Mouse (Mus musculus) 3T3-L1 (cell line): ENCODE results near the gene Capn12.
A peak's percentile ranks its signal among the peaks of the same experiment; 100 is the strongest.
"Not testable (repeated sequence)": the region's sequence is repeated elsewhere in the genome, so short reads cannot be mapped to it uniquely, and the experiment has no call there.

Experiments
- DNase-seq: peaks from one replicate; pipeline ENCODE4 v3.0.0-alpha.2; 2015; ENCODE audit warnings: low read depth, low spot score

The Capn12 gene

DNA sequence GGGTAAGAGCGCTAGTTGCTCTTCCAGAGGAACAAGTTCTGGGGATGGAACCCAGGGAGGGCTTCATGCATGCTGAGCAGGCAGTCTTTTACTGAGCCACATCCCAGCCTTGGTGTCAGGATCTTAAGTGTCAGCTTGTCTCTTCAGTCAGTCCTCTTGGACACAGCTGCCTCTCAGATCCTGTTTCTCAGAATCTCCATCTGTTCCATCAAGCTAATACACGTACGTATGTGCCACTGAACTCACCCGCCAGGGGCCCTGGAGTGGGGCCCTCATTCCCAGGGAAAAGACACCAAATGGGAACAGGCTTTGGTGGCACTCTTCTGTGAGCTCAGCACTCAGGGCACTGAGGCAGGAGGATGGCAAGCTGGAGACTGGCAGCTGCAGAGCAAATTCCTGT is 3.4 kb upstream of the Capn12 start:
- DNase-seq = no peak

DNA sequence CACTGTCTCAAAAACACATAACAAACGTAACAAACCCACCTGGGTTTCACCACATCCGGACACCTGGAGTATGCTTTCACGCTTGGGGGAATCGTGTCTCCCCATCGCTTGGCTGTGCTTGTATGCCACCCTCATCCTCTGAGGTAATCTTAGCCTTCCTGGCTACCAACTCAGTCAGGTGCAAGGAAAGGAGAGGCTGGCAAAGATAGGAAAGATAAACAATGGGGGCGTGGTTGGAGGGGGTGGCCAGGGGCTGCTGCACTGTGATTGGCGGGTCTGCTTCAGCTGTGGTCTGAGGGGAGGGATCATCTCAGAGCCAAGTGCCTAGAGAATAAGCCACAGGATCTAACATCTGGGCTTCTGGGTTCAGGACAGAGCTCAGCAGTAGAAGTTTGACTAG is 1.6 kb upstream of the Capn12 start:
- DNase-seq = no peak

DNA sequence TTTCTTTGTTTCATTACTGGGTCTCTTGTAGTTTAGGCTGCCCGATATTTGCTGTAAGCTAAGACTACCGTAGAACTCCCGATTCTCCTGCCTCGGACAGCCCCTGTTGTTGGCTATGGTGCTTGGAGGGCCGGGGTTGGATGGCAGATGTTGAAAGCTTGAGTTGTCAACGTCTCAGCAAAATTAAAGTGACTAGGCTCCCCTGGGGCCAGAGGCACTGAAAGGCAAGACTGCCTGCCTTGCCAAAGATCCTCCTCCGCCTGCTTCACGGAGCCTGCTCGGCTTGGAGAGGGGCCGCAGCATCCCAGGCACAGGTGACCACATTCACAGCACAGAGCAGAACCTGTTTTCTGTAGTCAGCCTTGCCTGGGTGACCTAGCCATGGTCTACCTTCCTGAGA is 668 bp upstream of the Capn12 start:
- DNase-seq = no peak

DNA sequence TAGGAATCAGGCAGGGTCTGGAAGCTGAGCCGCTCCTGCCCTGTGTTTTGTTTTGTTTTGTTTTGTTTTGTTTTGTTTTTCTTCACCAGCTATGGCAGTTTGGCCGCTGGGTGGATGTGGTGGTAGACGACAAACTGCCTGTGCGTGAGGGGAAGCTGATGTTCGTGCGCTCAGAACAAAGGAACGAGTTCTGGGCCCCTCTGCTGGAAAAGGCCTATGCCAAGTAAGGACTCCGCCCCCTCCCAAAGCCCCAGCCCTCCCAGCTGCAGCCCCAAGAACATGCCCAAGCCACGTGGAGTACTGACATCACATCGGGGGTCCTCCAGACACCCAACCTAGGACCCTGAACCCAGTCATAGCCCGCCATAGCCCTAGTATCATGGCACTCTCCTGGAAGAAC is 1.8 kb downstream of the Capn12 start:
- DNase-seq = no peak

DNA sequence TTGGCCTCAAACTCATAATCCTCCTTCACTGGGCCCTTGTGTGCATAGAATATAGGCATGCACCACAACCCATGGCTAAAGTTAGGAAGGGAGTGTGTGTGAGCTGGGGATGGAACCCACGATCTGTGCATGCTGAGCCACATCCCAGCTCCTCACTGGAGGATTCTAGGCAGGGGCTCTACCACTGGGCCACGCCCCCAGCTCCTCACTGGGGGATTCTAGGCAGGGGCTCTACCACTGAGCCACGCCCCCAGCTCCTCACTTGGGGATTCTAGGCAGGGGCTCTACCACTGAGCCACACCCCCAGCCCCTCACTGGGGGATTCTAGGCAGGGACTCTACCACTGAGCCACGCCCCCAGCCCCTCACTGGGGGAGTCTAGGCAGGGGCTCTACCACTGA is 2.5 kb downstream of the Capn12 start:
- DNase-seq = not testable (repeated sequence)

DNA sequence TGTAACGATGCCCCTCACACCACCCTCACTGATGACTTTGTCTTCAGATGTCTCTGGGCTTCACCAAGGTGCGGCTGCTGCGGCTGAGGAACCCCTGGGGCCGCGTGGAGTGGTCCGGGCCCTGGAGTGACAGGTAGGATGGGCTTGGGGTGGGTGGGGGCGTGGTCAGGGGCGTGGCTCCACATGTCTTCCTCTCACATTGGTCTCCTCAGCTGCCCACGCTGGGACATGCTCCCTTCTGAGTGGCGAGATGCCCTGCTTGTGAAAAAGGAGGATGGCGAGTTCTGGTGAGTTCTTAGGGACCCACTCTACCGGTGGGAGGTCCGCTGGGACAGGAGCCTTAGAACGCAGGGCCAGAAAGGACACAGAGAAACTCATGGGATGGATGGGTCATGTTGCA is 5.3 kb downstream of the Capn12 start:
- no peak for DNase-seq

DNA sequence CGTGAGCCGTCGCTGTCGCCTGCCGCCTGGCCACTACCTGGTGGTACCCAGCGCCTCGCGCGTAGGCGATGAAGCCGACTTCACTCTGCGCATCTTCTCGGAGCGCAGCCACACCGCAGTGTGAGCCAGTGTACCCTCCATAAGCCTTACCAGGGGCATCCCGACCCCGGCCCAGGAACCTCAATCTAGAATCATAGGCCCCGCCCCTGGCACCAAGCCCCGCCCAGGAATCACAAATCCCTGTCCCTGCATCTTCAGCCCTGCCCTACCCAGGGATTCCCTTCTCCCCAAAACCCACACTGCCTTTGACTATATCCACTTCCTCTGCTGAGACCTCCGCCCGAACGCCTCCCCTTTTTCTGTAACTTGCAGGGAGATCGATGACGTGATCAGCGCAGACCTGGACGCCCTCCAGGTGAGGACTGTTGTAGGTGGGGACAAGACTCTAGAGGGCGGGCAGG is 7.5 kb downstream of the Capn12 start:
- no peak for DNase-seq

DNA sequence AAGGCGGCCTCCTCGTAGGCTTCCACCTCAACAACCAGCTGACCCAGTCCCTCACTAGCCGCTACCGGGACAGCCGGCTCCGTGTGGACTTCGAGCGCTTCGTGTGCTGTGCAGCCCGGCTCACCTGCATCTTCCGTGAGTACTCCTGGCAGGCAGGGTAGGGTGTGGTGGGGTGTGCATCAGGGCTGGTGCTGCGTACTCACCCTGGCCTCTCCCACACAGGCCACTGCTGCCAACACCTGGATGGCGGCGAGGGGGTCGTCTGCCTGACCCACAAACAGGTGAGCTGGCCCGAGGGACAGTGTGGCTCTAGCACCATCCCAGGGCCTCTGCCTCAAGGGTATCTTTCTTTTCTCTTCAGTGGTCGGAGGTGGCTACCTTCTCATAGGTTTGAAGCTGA is 11.4 kb downstream of the Capn12 start:
- DNase-seq = no peak

DNA sequence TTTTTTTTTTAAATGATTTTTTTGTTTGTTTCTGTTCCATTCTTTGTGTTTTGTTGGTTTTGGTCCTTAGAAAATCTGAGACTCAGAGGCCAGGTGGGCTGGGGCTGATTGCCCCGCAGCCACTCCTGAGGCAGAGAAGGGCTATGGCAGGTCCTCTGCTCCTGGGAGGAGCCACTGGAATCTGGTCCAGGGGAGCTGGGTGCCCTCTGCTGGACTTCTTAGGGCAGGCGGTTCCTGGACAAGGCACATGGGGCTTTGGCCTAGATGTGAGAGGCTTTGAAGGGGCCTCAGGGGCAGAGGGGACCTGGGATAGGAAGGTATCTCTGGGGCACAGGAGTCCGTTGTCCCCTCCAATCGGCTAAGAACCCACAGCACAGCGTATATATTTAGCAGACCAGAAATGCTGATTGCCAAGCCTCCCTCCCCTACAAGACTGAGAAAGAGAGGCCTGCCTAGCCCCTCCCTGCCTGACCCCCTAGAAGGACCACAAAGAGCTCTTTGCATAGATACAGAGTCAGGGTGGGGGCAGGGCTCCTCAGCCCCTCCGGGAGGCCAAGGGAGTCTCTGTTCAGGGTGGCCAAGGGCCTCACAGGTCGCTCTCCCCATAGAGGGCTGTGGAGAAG is 12.5 kb downstream of the Capn12 start:
- peak; percentile 69 for DNase-seq

DNA sequence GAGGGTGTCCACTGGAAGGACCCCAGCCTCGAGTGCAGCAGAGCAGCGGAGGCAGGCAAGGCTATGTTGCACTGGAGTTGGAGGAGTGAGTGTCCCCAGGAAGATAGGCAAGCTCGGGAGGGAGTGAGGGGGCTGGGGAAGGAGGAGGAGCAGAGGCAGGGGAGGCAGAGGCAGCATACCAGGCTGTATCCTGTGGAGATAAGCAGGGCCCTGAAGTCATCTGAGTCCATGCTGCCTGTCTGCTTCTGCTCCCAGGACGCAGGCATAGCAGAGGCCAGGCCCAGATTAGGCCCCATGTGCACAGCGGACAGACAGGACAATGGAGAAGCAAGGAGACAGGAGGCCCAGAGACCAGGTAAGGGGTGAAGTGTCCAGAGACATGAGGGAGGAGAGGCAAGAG is 13.7 kb downstream of the Capn12 start:
- no peak for DNase-seq

DNA sequence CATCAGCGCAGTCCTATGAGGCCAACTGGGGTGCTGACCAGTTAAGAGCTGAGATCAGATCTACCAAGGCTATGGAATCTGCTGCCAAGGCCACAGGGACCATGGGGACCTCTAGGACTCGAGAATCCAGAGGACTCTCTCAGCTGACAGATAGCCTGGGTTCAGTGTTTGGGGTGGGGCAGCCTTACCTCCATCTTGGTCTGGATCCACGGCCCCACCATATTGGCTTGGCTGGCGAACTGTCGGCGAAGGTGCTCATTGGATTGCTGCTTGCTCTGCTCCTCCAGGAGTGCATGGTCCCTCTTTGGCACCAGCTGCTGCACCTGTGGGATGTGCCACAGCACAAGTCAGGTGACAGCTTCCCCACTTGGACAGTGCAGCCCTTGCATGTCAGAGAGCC is 16.4 kb downstream of the Capn12 start:
- DNase-seq = no peak

DNA sequence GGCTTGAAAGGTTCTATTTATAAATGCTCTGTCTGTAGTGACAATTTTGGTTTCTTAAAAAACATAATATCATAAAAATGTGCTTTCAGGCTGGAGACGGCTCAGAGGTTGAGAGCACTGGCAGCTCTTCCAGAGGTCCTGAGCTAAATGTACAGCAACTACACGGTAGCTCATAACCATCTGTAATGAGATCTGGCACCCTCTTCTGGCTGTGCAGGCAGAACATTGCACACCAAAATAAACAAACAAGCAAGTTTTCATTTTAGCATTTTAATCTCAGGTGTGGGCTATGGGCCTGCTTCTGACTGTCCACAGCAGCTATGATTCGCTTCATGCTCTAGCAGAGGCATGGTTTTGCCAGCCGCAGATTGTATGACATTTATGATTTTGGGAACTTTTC is 18.8 kb downstream of the Capn12 start:
- DNase-seq = no peak

DNA sequence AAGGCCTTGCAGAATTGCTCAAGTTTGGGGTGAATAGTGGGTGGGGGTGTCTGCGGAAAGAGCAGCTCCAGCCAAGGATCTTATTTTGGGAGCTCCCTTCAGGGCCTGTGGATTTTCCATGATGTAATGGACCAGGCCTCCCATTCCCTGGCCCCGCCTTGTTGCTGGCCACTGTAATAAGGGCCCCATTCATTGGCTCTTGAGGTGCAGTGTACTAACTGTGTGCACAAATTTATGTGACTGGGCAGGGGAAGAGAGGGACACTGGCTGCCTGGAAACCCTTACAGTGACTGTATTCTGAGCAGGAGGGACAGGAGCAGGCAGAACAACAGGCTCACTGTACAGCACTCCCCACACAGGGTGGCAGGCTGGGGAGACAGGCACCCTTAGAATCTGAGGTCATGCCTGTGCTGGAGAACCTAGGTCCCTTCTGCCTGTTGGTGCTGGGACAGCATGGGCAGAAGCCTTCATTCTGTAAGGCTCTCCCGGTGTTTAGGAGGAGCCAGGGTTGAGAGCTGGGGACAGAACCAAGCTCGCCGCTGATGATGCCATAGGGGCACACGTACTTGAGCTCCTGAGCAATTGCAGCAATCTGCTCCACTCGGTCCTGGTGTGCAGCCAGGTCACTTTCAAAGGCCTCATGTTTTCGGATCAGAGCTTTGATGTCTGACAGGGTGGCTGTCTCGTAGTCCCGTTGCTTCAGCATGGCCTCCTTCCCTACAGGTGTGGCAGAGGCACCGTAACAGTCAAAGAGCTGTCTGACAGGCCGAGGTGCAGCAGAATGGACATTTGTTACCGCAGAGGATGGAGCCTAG is 20.3 kb downstream of the Capn12 start:
- DNase-seq = peak; percentile 33

DNA sequence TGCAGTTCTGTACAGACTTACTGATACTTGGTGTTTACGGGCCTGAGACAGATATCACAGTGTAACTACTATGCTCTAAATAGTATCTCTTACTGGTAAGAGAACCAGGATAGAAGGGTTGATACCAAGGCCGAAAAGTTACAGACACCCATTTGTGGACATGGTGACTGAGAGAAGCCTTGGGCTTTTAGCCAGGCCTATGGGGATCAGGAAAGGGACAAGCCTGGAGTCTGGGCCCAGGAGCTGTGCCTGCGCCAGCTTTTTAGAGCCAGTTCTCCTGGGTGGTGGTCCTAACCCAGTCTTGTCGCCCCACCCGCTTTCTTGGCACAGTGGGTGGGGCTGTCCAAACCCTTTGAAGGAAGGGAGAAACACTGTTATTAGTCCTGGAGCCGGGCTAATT is 21.0 kb downstream of the Capn12 start:
- DNase-seq = no peak

DNA sequence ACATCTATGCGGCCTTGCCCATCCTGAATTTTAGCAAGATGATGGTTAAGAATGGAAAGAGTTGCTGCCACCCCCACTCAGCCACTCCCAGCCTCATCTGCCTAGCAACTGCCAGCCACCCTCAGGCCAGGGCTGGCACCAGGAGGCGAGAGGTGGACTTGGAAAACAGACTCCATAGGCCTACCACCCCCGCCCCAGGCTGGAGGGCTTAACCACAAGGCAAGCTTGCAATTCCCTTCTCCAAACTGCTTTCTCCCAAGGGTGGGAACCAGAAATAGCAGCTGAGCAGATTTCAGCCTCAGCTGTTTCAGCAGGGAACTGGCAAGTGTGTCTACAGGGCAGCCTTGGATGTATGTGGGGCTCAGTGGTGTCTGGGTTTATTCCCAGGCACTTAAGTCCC is 21.6 kb downstream of the Capn12 start:
- no peak for DNase-seq

DNA sequence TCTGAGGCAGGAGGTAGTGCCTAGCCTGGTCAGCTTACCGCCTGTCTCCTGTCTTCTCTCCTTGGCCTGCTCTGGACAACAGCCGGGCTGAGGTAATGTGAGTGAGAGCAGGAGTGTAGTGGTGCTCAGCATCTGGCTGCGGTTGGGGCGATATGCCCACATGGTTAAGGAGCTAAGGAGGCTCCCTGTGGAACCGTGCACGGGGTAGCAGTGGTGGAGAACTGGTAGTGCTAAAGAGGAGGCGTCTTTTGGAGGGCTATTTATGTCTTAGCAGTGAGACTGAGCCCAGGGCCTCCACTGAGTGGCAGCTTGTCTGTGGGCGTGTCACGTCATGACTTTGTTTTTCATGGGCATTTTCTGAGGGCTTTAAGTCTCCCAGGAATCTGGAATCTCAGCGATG is 22.6 kb downstream of the Capn12 start:
- no peak for DNase-seq

DNA sequence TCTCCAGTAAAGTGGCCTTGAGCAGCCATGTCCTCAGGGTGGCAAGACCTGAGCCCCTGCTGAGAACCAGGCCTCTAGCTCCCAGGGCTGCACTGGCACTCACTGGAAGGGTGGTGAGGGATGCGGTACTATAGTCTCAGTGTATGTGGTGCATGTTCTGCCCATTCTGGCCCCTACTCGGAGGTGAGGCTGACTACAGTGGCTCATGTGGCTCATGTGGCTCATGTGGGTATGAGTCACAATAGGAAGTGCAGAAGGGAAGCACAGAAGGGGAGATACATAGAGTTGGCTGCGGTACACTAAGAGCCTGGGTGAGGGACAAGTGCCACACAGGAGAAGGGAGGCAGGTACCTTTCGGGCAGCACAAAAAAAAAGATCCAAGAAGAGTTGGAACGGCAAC is 26.0 kb downstream of the Capn12 start:
- no peak for DNase-seq

DNA sequence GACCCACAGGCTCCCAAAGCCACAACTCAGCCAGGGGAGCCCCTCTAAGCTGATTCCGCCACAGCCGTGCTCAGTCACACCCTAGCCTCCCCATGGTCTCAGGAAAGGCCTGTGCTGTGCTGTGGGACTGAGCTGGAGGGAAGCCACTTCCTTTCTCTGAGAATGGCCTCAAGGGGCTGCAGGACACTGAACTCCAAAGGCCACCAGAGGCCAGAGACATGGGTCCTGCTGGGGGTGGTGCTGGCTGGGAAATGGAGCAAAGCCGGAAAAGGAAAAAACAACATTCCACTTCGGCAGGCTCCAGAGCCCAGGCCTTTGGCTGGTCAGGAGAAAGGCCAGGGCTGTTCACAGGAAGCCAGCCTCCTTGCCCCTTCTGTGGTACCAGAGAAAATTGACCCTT is 30.4 kb downstream of the Capn12 start:
- DNase-seq = no peak

DNA sequence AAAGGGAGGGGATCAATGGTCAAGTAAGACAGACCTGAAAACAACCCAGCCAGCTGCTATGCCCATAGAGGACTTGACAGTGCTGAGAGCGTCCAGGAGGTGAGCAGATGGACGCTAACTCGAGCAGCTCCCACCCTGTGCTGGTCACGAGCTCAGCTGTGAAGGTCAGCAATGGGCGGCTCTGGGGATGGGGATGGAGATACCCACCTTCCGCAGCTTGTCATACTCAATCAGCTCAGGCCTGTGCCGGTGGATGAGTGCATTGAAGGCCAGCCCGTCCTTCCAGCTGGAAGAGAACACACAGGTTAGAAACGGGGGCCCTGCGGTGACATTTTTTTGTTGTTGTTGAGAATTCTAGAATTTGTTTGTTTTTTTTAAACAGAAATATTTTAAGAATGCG is 31.9 kb downstream of the Capn12 start:
- no peak for DNase-seq

DNA sequence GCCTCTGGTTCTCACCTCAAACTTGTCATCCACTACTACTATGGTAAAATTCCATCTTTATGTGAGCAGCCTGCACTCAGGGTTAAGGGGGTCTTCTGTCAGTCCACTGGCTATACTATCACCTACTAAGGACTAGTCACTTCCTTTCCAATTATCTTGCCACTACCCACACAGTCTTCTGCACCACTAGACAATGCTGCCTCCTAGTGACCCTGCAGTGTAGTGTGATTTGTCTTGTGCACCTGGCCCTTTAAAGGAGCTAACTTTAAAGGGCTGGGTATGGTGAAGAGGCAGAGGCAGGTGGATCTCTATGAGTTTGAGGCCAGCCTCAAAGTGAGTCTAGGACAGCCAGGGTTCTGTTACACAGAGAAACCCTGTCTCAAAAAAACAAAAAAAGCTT is 35.3 kb downstream of the Capn12 start:
- DNase-seq = no peak

DNA sequence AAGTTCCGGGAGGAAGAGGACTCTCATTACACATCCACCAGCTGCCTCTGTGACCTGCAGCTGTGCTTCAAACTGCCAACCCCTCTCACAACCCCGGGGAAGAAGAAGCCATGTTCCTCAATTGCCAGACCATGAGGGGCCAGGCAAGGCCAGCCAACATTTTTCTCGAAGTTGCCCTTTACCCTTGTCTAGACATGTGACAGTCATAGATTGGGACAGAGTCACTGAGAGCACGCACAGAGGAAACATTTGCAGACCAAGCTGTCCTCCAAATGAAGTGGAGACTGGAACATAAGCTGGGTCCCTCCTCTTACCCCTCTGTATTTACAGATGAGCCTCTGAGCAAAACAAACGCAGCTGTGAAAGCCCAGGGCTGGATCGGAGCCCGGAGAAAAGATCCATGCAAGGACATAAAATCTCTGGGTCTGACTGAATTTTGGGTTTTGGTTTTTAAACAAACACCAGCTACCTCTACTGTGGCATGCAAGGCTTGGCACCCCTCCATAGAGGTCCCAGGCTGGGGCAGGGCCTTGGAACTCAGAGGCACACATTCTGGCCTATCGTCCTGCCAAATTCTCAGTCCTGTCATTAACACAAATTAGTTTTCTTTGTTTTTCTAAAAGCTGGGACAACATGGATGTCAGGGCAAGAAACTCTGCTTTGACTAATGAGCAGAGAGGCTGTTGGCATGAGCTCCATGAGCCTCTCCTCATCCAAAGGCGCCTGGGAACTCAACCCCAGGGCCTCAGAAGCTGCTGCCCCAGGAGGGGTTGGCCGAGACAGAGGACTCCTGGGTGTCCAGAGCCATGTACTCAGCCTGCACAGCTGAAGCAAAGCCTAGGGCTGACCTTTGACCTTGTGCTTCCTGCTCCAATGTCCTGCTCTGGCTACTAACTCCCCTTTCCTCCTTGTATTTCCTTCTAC is 36.5 kb downstream of the Capn12 start:
- peak; percentile 43 for DNase-seq

DNA sequence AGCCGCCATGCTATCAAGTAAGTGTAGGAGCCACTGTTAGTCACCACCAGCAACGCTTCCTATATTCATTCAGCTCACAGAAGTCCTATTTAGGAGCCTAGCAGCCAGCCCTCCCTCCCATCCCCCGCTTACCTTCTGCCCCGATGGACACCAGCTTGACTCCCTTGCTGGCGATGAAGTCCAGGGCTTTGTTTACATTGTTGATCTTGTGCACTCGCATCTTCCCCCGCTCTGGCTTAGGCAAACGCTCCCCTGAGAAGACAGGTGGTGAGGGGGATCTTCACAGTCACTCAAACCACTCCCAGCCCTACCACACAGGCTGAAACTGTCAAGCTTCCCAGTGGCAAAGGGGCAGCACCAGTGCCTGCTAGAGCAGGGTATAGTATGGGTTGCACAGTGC is 37.3 kb downstream of the Capn12 start:
- no peak for DNase-seq
